Mouse (Mus musculus): ENCODE data around the gene Tstd2. TPM values are rescaled to one million over a fixed set of nuclear protein-coding genes. Genes with fewer than 3 reads are reported as not detected.

Gene Tstd2
- 36.1 and 36.7 TPM in 2 replicates for polyA plus RNA-seq (2014; fragmentation: Nextera tagmentation; extraction: Ambion mirVana)

GRCm38 (mm10) chr4:46138287-46139222 lies at the start of gene Tstd2, which contains the start of gene Ncbp1:
Gene Tstd2 (minus strand): TSS chr4:46138694.
Gene Ncbp1 (plus strand): TSS chr4:46138613.
- H3K4me1 ChIP-seq (ENCODE audit: control insufficient read depth, insufficient read depth, low read length) = peaks cover 17% of the 10 kb centered on the region
- peak within 1 kb of the TSS; percentile 93 for H3K4me3 ChIP-seq (ENCODE audit: low read depth, low read length)
- peak within 1 kb of the TSS; percentile 97 for H3K9ac ChIP-seq (ENCODE audit: low read length)
- no peaks in the 10 kb centered on the region for H3K27me3 ChIP-seq (ENCODE audit: control insufficient read depth, insufficient read depth, low read length)
- DNase-seq (ENCODE audit: low spot score, missing footprints) (peak; percentile 100), ATAC-seq (ENCODE audit: low FRiP score) (peak; percentile 89)
- peak within 1 kb of the TSS; percentile 80 for H3K4me2 ChIP-seq
- under 1% methylated on average over 88 of the region's 90 CpGs for WGBS
- no peaks in the 10 kb centered on the region for H3K9me3 ChIP-seq (ENCODE audit: control insufficient read depth, low read length)
- peaks cover 2% of the 10 kb centered on the region; the same call in 1 of the 2 replicates for H3K36me3 ChIP-seq (ENCODE audit: control insufficient read depth, insufficient read depth, low read length)
- peak within 1 kb of the TSS; percentile 98 for H3K27ac ChIP-seq (ENCODE audit: low read depth, low read length)

GRCm38 (mm10) chr4:46186466-46186865 lies 48.0 kb upstream of the Tstd2 start:
- ATAC-seq (ENCODE audit: low FRiP score) = no peak
- H3K4me1 ChIP-seq (ENCODE audit: control insufficient read depth, insufficient read depth, low read length) = no peaks in the 10 kb centered on the region
- no peak overlapping the region for H3K4me3 ChIP-seq (ENCODE audit: low read depth, low read length)
- no peak overlapping the region for H3K9ac ChIP-seq (ENCODE audit: low read length)
- peaks cover 12% of the 10 kb centered on the region; the same call in 1 of the 2 replicates for H3K36me3 ChIP-seq (ENCODE audit: control insufficient read depth, insufficient read depth, low read length)
- H3K27ac ChIP-seq (ENCODE audit: low read depth, low read length) = no peak overlapping the region
- H3K9me3 ChIP-seq (ENCODE audit: control insufficient read depth, low read length) = no peaks in the 10 kb centered on the region
- no peak for DNase-seq (ENCODE audit: low spot score, missing footprints)
- no peaks in the 10 kb centered on the region for H3K27me3 ChIP-seq (ENCODE audit: control insufficient read depth, insufficient read depth, low read length)
- H3K4me2 ChIP-seq = no peak overlapping the region
- 84% methylated on average over 3 of the region's 3 CpGs for WGBS

GRCm38 (mm10) chr4:46185890-46186289 lies 47.4 kb upstream of the Tstd2 start:
- Histone ChIP-seq H3K4me2 (no peak overlapping the region), H3K36me3 (ENCODE audit: control insufficient read depth, insufficient read depth, low read length) (peaks cover 11% of the 10 kb centered on the region; the same call in 1 of the 2 replicates), H3K27me3 (ENCODE audit: control insufficient read depth, insufficient read depth, low read length) (no peaks in the 10 kb centered on the region), H3K9me3 (ENCODE audit: control insufficient read depth, low read length) (no peaks in the 10 kb centered on the region), H3K4me3 (ENCODE audit: low read depth, low read length) (no peak overlapping the region), H3K27ac (ENCODE audit: low read depth, low read length) (no peak overlapping the region), H3K4me1 (ENCODE audit: control insufficient read depth, insufficient read depth, low read length) (no peaks in the 10 kb centered on the region), H3K9ac (ENCODE audit: low read length) (no peak overlapping the region)
- ATAC-seq (ENCODE audit: low FRiP score) (no peak), DNase-seq (ENCODE audit: low spot score, missing footprints) (no peak)
- 87% methylated on average over 9 of the region's 9 CpGs for WGBS

- Histone ChIP-seq H3K9ac (ENCODE audit: low read length) (no peak overlapping the region), H3K27ac (ENCODE audit: low read depth, low read length) (no peak overlapping the region), H3K36me3 (ENCODE audit: control insufficient read depth, insufficient read depth, low read length) (peaks cover 11% of the 10 kb centered on the region; the same call in 1 of the 2 replicates), H3K9me3 (ENCODE audit: control insufficient read depth, low read length) (no peaks in the 10 kb centered on the region), H3K4me1 (ENCODE audit: control insufficient read depth, insufficient read depth, low read length) (no peaks in the 10 kb centered on the region), H3K4me2 (no peak overlapping the region), H3K27me3 (ENCODE audit: control insufficient read depth, insufficient read depth, low read length) (no peaks in the 10 kb centered on the region), H3K4me3 (ENCODE audit: low read depth, low read length) (no peak overlapping the region)
- DNase-seq (ENCODE audit: low spot score, missing footprints) = no peak
- ATAC-seq (ENCODE audit: low FRiP score) = no peak
- 80% methylated on average over 8 of the region's 8 CpGs for WGBS
Observed at GRCm38 (mm10) chr4:46185423-46185822, 46.9 kb upstream of the Tstd2 start.

- H3K4me1 ChIP-seq (ENCODE audit: control insufficient read depth, insufficient read depth, low read length) = no peaks in the 10 kb centered on the region
- H3K9ac ChIP-seq (ENCODE audit: low read length) = no peak overlapping the region
- H3K4me3 ChIP-seq (ENCODE audit: low read depth, low read length) = no peak overlapping the region
- DNase-seq (ENCODE audit: low spot score, missing footprints) (no peak), ATAC-seq (ENCODE audit: low FRiP score) (no peak)
- 85% methylated on average over 7 of the region's 7 CpGs for WGBS
- no peak overlapping the region for H3K27ac ChIP-seq (ENCODE audit: low read depth, low read length)
- no peak overlapping the region for H3K4me2 ChIP-seq
- H3K27me3 ChIP-seq (ENCODE audit: control insufficient read depth, insufficient read depth, low read length) = no peaks in the 10 kb centered on the region
- peaks cover 7% of the 10 kb centered on the region for H3K36me3 ChIP-seq (ENCODE audit: control insufficient read depth, insufficient read depth, low read length)
- no peaks in the 10 kb centered on the region for H3K9me3 ChIP-seq (ENCODE audit: control insufficient read depth, low read length)
Observed at GRCm38 (mm10) chr4:46182181-46182580, 43.7 kb upstream of the Tstd2 start.

- no peaks in the 10 kb centered on the region for H3K4me1 ChIP-seq (ENCODE audit: control insufficient read depth, insufficient read depth, low read length)
- H3K27me3 ChIP-seq (ENCODE audit: control insufficient read depth, insufficient read depth, low read length) = no peaks in the 10 kb centered on the region
- DNase-seq (ENCODE audit: low spot score, missing footprints) (no peak), ATAC-seq (ENCODE audit: low FRiP score) (no peak)
- H3K4me2 ChIP-seq = no peak overlapping the region
- WGBS = 67% methylated on average over 6 of the region's 6 CpGs
- no peaks in the 10 kb centered on the region for H3K9me3 ChIP-seq (ENCODE audit: control insufficient read depth, low read length)
- peaks cover 8% of the 10 kb centered on the region for H3K36me3 ChIP-seq (ENCODE audit: control insufficient read depth, insufficient read depth, low read length)
- no peak overlapping the region for H3K9ac ChIP-seq (ENCODE audit: low read length)
- H3K27ac ChIP-seq (ENCODE audit: low read depth, low read length) = no peak overlapping the region
- H3K4me3 ChIP-seq (ENCODE audit: low read depth, low read length) = no peak overlapping the region
Observed at GRCm38 (mm10) chr4:46181168-46181567, 42.7 kb upstream of the Tstd2 start.

GRCm38 (mm10) chr4:46177496-46177895 lies 39.0 kb upstream of the Tstd2 start:
- H3K27ac ChIP-seq (ENCODE audit: low read depth, low read length) = no peak overlapping the region
- ATAC-seq (ENCODE audit: low FRiP score) (no peak), DNase-seq (ENCODE audit: low spot score, missing footprints) (no peak)
- no peak overlapping the region for H3K4me2 ChIP-seq
- peaks cover 28% of the 10 kb centered on the region for H3K36me3 ChIP-seq (ENCODE audit: control insufficient read depth, insufficient read depth, low read length)
- H3K4me3 ChIP-seq (ENCODE audit: low read depth, low read length) = no peak overlapping the region
- no peaks in the 10 kb centered on the region for H3K9me3 ChIP-seq (ENCODE audit: control insufficient read depth, low read length)
- no peaks in the 10 kb centered on the region for H3K4me1 ChIP-seq (ENCODE audit: control insufficient read depth, insufficient read depth, low read length)
- WGBS = 87% methylated on average over 7 of the region's 7 CpGs
- H3K27me3 ChIP-seq (ENCODE audit: control insufficient read depth, insufficient read depth, low read length) = no peaks in the 10 kb centered on the region
- H3K9ac ChIP-seq (ENCODE audit: low read length) = no peak overlapping the region

- no peak overlapping the region for H3K4me3 ChIP-seq (ENCODE audit: low read depth, low read length)
- H3K27ac ChIP-seq (ENCODE audit: low read depth, low read length) = no peak overlapping the region
- no peak overlapping the region for H3K9ac ChIP-seq (ENCODE audit: low read length)
- peaks cover 24% of the 10 kb centered on the region for H3K36me3 ChIP-seq (ENCODE audit: control insufficient read depth, insufficient read depth, low read length)
- H3K9me3 ChIP-seq (ENCODE audit: control insufficient read depth, low read length) = no peaks in the 10 kb centered on the region
- H3K4me1 ChIP-seq (ENCODE audit: control insufficient read depth, insufficient read depth, low read length) = no peaks in the 10 kb centered on the region
- no peak for DNase-seq (ENCODE audit: low spot score, missing footprints)
- H3K27me3 ChIP-seq (ENCODE audit: control insufficient read depth, insufficient read depth, low read length) = no peaks in the 10 kb centered on the region
- H3K4me2 ChIP-seq = no peak overlapping the region
- no peak for ATAC-seq (ENCODE audit: low FRiP score)
- WGBS = 94% methylated on average over 5 of the region's 5 CpGs
Observed at GRCm38 (mm10) chr4:46177018-46177417, 38.5 kb upstream of the Tstd2 start.

GRCm38 (mm10) chr4:46176313-46176712 lies 37.8 kb upstream of the Tstd2 start:
- WGBS = 79% methylated on average over 4 of the region's 4 CpGs
- H3K4me2 ChIP-seq = no peak overlapping the region
- H3K4me1 ChIP-seq (ENCODE audit: control insufficient read depth, insufficient read depth, low read length) = no peaks in the 10 kb centered on the region
- no peaks in the 10 kb centered on the region for H3K9me3 ChIP-seq (ENCODE audit: control insufficient read depth, low read length)
- no peak overlapping the region for H3K27ac ChIP-seq (ENCODE audit: low read depth, low read length)
- H3K27me3 ChIP-seq (ENCODE audit: control insufficient read depth, insufficient read depth, low read length) = no peaks in the 10 kb centered on the region
- DNase-seq (ENCODE audit: low spot score, missing footprints) (no peak), ATAC-seq (ENCODE audit: low FRiP score) (no peak)
- H3K36me3 ChIP-seq (ENCODE audit: control insufficient read depth, insufficient read depth, low read length) = peaks cover 24% of the 10 kb centered on the region
- no peak overlapping the region for H3K4me3 ChIP-seq (ENCODE audit: low read depth, low read length)
- H3K9ac ChIP-seq (ENCODE audit: low read length) = no peak overlapping the region
